Mouse (Mus musculus): ENCODE data around the gene Eps8. TPM values are rescaled to one million over a fixed set of nuclear protein-coding genes. Genes with fewer than 3 reads are reported as not detected.
"Not testable (repeated sequence)": the region's sequence is repeated elsewhere in the genome, so short reads cannot be mapped to it uniquely, and the experiment has no call there.

Gene Eps8
- polyA plus RNA-seq, 1 experiment from 2014 or later: 5.5 TPM

DNA sequence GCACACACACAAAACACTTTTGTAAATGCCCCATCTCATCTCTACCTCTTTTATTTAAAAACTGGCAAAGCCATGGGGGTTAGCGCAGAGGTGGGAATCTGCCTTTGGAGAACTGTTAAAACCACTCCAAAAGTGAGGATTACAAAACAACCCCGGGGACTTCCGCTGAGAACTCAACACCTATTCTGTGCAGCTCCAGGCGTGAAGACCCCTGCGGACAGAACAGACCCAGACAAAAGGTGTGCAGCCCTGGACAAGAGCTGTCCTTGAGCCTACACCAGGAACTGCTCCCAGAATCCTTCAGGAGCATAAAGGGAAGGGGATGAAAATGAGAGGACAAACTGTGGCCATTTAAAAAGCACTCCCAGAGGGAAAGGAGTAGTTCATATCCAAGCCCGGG is 159.4 kb downstream of the Eps8 start:
- 77% methylated on average over 6 of the region's 6 CpGs for WGBS
- Histone ChIP-seq H3K27ac (replicated peaks) (no peak overlapping the region), H3K4me1 (0 out of 2 replicates have a peak, but pooled peaks cover 6% of the 10 kb centered on the region), H3K9me3 (replicated peaks) (no peaks in the 10 kb centered on the region), H3K36me3 (no peaks in the 10 kb centered on the region), H3K4me3 (no peak overlapping the region), H3K27me3 (ENCODE audit: low read depth, poor library complexity, severe bottlenecking) (no peaks in the 10 kb centered on the region)
- no peak for DNase-seq (ENCODE audit: low spot score)

DNA sequence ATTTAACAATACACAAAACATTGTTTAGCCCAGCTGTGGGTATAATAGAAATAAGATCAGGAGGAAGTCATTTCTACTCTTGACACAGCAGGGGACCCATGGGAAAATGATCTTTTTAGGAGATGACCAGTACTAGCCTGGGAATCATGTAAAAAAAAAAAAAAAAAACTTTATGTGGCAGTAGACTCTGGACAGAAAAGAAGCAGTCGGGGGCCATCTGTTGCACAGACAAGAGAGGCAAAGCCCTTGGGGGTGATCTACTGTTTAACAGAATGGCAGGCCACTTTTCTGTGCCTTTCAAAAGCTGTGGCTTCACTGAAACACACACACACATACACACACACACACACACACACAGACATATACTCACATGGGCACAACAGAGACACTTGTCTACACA is 159.9 kb downstream of the Eps8 start:
- 0 out of 2 replicates have a peak, but pooled peaks cover 6% of the 10 kb centered on the region for H3K4me1 ChIP-seq
- WGBS: 93% methylated on average over 1 of the region's 1 CpGs
- no peak overlapping the region for H3K4me3 ChIP-seq
- H3K36me3 ChIP-seq: no peaks in the 10 kb centered on the region
- no peaks in the 10 kb centered on the region for H3K27me3 ChIP-seq (ENCODE audit: low read depth, poor library complexity, severe bottlenecking)
- no peak for DNase-seq (ENCODE audit: low spot score)
- no peaks in the 10 kb centered on the region for H3K9me3 ChIP-seq (replicated peaks)
- no peak overlapping the region for H3K27ac ChIP-seq (replicated peaks)

DNA sequence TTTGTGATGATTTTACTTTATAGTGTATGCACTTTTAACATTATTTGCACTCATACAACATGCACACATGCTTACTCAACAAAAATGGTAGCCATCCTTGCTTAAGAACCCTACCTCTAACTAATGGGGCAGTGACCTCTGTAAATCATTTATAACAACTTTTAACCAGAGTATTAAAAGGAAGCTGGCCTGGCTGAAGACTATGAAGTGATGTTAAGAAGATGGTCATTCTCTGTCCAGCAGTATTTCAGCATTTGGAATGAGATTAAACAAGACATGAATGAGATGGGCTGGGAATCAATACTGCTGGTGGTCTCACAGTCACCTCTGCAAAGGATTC is 160.6 kb downstream of the Eps8 start:
- Histone ChIP-seq H3K4me3 (no peak overlapping the region), H3K27me3 (ENCODE audit: low read depth, poor library complexity, severe bottlenecking) (no peaks in the 10 kb centered on the region), H3K4me1 (0 out of 2 replicates have a peak, but pooled peaks cover 6% of the 10 kb centered on the region), H3K27ac (replicated peaks) (no peak overlapping the region), H3K9me3 (replicated peaks) (no peaks in the 10 kb centered on the region), H3K36me3 (no peaks in the 10 kb centered on the region)
- no peak for DNase-seq (ENCODE audit: low spot score)

DNA sequence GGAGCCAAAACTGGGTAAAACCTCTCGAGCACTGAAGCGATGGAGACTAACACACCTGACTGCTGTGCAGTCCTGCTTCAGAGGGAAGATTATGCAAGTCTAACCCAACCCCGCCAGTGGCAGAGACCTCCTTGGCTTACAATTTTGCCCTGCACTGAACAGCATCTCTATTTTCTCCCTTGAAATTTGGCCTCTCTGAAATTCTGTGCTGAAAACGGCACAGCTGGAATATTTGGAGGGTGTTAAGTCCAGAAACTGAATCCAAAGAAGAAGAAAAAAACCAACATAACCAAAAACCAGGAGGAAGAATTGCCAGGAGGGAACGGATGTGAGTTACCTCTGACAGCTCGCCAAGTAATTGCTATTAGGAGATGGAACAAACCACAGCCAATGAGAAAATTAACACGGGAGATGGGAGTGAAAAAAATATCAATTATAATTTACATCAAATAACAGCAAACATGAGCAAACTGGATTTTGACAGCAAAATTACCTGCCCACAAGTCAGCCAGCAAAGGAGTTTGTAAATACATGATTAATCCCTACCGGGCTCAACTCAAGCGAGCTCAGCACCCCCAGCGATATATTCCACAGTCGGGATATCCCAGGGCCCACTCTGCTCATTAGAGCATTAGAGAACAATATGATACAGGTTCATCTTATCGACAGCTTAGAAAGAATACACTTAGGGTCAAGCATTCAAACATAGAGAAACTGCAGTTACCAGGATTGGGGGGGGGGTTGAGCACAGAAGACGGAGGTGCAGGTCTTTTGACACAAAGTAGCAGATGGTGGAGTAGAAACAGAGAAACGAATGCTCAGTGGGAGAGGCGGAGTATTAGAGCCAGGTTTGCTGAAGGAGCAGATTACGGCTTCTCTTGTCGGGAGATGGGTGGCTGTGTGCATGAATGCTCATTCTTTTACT is 161.2 kb downstream of the Eps8 start:
- H3K36me3 ChIP-seq: no peaks in the 10 kb centered on the region
- H3K27me3 ChIP-seq (ENCODE audit: low read depth, poor library complexity, severe bottlenecking): no peaks in the 10 kb centered on the region
- no peak for DNase-seq (ENCODE audit: low spot score)
- H3K4me3 ChIP-seq: no peak overlapping the region
- H3K9me3 ChIP-seq (replicated peaks): no peaks in the 10 kb centered on the region
- 88% methylated on average over 17 of the region's 17 CpGs for WGBS
- 0 out of 2 replicates have a peak, but pooled peaks cover 6% of the 10 kb centered on the region for H3K4me1 ChIP-seq
- no peak overlapping the region for H3K27ac ChIP-seq (replicated peaks)

DNA sequence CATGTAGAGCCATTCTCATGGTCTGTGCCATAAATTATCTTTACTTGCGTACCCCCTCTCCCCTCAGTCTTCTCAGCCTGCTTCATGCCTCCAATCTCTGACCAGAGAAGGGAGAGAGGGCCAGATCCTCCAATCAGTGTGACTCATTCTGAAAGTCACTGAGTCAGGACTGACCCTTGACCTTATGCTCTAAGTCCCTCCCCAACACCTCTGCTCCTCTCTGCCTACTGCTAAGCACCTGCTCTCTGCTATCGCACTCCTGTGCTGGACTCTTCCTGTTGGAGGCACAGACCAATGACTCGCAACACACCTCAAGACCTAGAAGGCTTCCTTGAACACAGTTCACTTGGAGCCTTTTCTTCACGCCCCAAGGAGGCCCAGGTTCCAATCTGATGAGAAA is 162.1 kb downstream of the Eps8 start:
- no peaks in the 10 kb centered on the region for H3K36me3 ChIP-seq
- H3K9me3 ChIP-seq (replicated peaks): no peaks in the 10 kb centered on the region
- DNase-seq (ENCODE audit: low spot score): no peak
- no peak overlapping the region for H3K27ac ChIP-seq (replicated peaks)
- 0 out of 2 replicates have a peak, but pooled peaks cover 6% of the 10 kb centered on the region for H3K4me1 ChIP-seq
- WGBS: 90% methylated on average over 4 of the region's 4 CpGs
- no peak overlapping the region for H3K4me3 ChIP-seq
- no peaks in the 10 kb centered on the region for H3K27me3 ChIP-seq (ENCODE audit: low read depth, poor library complexity, severe bottlenecking)

DNA sequence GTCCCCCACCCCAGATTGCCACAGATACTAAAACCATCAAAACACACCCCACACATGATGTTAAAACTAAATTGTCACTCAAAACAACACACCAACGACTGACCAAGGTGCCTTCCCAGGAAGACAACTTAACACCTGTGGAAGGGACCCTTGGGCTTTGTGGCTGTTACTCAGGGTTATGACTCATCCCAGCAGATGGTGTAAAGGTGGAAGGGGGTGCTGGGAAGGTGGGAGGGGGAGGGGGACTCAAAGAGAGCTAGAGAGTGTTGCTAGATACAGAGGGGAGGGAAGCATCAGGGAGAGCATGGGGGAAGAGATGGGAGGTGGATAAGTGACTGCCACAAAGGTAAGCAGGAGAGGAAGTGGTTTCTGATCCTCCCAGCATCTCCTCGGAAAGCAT is 163.0 kb downstream of the Eps8 start:
- DNase-seq (ENCODE audit: low spot score): no peak

DNA sequence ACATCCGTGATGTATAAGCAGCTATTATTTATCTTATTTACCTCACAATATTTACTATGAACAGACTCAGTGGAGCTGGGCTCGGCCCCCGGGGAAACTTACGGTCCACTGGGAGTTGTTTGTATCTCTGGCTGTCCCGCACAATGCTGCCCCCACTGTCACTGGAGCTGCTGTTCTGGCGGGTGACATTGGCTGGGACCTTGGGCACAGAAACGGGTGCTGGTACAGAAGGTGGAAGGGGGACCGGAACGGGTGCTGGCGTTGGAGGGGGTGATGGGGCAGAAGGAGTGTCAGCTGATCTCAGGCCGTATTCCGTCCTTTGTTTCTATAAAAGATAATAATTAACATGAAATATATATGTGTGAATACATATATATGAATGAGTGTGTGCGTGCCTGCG is 164.6 kb downstream of the Eps8 start:
- Histone ChIP-seq H3K36me3 (no peaks in the 10 kb centered on the region), H3K4me1 (peaks cover 6% of the 10 kb centered on the region; the same call in 1 of the 2 replicates), H3K27me3 (ENCODE audit: low read depth, poor library complexity, severe bottlenecking) (no peaks in the 10 kb centered on the region), H3K9me3 (replicated peaks) (no peaks in the 10 kb centered on the region), H3K4me3 (no peak overlapping the region), H3K27ac (replicated peaks) (no peak overlapping the region)
- DNase-seq (ENCODE audit: low spot score): no peak
- 90% methylated on average over 14 of the region's 14 CpGs for WGBS

More for the DNA sequence above, 163.0 kb downstream of the Eps8 start:
- Histone ChIP-seq H3K4me3 (no peak overlapping the region), H3K27me3 (ENCODE audit: low read depth, poor library complexity, severe bottlenecking) (no peaks in the 10 kb centered on the region), H3K36me3 (no peaks in the 10 kb centered on the region), H3K9me3 (replicated peaks) (no peaks in the 10 kb centered on the region), H3K4me1 (peaks cover 9% of the 10 kb centered on the region; the same call in 1 of the 2 replicates), H3K27ac (replicated peaks) (no peak overlapping the region)
- 82% methylated on average over 2 of the region's 2 CpGs for WGBS

DNA sequence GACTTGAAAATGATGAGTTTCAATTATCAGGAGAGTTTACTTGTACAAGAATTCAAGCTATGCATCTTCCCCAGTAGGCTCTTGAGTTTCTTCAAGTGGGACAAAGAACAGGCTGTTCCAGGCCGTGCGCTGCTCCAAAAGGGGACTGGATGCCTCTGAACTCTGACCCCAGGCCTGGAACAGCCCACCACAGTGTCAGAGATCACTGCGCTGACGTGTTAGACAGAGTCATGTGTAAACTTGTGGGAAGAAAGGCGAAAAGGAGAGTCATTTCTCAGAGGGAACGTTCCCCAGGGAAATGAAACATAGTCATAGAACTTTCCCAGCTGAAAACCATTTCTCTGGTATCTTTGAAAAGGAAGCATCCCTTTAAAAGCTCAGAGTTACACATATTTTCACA is 167.2 kb downstream of the Eps8 start:
- DNase-seq (ENCODE audit: low spot score): peak; percentile 29
- WGBS: 44% methylated on average over 6 of the region's 6 CpGs
- Histone ChIP-seq H3K4me3 (no peak overlapping the region), H3K27ac (replicated peaks) (no peak overlapping the region; the same call in 1 of the 2 replicates), H3K27me3 (ENCODE audit: low read depth, poor library complexity, severe bottlenecking) (no peaks in the 10 kb centered on the region), H3K36me3 (no peaks in the 10 kb centered on the region), H3K4me1 (peaks cover 8% of the 10 kb centered on the region; the same call in 1 of the 2 replicates), H3K9me3 (replicated peaks) (no peaks in the 10 kb centered on the region)

DNA sequence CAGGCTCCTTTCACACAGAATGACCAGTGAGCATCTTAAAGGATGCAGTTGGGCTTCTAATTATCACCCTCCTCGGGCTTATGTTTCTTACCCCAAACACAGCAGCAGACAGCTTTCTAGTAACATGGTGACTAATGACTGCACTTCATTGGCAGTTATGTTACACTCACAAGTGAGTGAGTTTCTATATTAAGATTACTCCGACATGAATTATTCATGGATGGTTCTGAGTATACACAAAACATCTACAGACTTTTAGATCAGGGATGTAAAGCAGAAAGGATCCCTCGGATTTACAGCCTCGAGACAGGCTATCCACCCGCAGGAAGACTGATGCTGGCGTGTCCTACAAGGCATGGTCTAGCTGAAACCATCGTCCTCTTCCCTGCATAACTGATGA is 171.8 kb downstream of the Eps8 start:
- peaks cover 8% of the 10 kb centered on the region; the same call in 1 of the 2 replicates for H3K4me1 ChIP-seq
- no peak overlapping the region for H3K27ac ChIP-seq (replicated peaks)
- DNase-seq (ENCODE audit: low spot score): no peak
- no peaks in the 10 kb centered on the region for H3K27me3 ChIP-seq (ENCODE audit: low read depth, poor library complexity, severe bottlenecking)
- 86% methylated on average over 7 of the region's 7 CpGs for whole genome bisulfite sequencing
- H3K9me3 ChIP-seq (replicated peaks): no peaks in the 10 kb centered on the region
- no peak overlapping the region for H3K4me3 ChIP-seq
- H3K36me3 ChIP-seq: no peaks in the 10 kb centered on the region

DNA sequence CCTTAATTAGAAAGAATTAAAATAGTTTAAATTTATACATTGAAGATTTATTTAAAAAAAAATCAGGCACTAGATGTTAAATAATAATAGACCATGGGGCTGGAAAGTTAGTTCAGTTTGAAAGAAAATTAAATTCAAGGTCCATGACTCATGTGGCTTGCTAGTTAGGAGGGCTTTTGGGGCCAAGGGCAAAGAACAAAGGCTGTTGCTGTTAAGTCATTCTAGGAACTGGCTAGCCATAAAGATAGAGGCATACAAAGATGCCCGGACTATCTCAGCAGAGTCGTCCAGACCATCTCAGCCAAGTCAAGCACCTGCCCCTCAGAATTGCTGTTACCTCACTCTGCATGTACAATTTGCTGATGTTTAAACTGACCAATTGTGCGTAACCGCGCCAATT is 179.0 kb downstream of the Eps8 start:
- peaks cover 16% of the 10 kb centered on the region for H3K4me1 ChIP-seq
- peaks cover 13% of the 10 kb centered on the region for H3K9me3 ChIP-seq (replicated peaks)
- not testable (repeated sequence) for H3K36me3 ChIP-seq; DNase-seq (ENCODE audit: low spot score); H3K27ac ChIP-seq (replicated peaks); H3K27me3 ChIP-seq (ENCODE audit: low read depth, poor library complexity, severe bottlenecking); H3K4me3 ChIP-seq
- 95% methylated on average over 5 of the region's 5 CpGs for WGBS

DNA sequence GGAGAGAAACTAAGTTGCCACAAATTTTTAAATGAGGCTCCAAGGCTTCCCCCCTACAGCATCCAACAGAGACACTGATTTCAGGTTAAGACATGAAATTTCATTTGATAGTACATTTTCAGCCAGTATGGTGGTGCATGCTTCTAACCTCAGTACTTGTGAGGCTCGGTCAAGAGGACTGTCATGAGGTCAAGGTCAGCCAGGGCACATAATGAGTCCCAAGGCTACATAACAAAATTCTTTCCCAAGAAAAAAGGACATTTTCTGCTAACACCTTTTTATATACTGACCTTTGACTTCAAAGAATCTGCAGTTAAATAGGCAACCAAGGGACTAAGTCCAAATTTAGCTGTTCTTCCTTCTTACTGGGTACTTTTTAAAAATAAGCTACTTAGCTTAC is 181.2 kb downstream of the Eps8 start:
- WGBS: 78% methylated on average over 1 of the region's 1 CpGs
- Histone ChIP-seq H3K27me3 (ENCODE audit: low read depth, poor library complexity, severe bottlenecking) (no peaks in the 10 kb centered on the region), H3K4me3 (no peak overlapping the region), H3K4me1 (peaks cover 18% of the 10 kb centered on the region), H3K27ac (replicated peaks) (no peak overlapping the region), H3K36me3 (peaks cover 6% of the 10 kb centered on the region; the same call in 1 of the 2 replicates), H3K9me3 (replicated peaks) (peaks cover 17% of the 10 kb centered on the region)
- DNase-seq (ENCODE audit: low spot score): no peak

DNA sequence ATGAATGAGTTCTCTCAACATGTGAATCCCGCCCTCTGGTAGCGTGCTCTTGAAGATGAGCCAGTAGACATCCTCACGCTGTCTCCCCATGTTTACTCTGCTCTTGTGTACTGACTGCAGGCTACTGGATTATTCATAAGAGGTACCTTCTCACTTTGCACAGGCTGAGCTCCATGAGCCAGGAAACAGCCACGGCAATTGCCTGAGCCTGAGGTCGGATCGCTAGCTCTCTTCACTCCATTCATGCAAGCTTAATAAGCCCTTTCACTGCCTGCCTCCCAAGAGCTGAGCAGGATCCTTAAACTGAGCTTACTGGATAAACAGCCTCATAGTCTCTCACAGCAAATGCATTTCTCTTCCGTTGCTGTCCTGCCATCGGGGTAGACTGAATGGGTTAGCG is 182.5 kb downstream of the Eps8 start:
- Histone ChIP-seq H3K27me3 (ENCODE audit: low read depth, poor library complexity, severe bottlenecking) (no peaks in the 10 kb centered on the region), H3K4me3 (no peak overlapping the region), H3K36me3 (peaks cover 6% of the 10 kb centered on the region; the same call in 1 of the 2 replicates), H3K27ac (replicated peaks) (no peak overlapping the region), H3K9me3 (replicated peaks) (peaks cover 17% of the 10 kb centered on the region), H3K4me1 (peaks cover 23% of the 10 kb centered on the region)
- WGBS: 75% methylated on average over 9 of the region's 9 CpGs
- no peak for DNase-seq (ENCODE audit: low spot score)

DNA sequence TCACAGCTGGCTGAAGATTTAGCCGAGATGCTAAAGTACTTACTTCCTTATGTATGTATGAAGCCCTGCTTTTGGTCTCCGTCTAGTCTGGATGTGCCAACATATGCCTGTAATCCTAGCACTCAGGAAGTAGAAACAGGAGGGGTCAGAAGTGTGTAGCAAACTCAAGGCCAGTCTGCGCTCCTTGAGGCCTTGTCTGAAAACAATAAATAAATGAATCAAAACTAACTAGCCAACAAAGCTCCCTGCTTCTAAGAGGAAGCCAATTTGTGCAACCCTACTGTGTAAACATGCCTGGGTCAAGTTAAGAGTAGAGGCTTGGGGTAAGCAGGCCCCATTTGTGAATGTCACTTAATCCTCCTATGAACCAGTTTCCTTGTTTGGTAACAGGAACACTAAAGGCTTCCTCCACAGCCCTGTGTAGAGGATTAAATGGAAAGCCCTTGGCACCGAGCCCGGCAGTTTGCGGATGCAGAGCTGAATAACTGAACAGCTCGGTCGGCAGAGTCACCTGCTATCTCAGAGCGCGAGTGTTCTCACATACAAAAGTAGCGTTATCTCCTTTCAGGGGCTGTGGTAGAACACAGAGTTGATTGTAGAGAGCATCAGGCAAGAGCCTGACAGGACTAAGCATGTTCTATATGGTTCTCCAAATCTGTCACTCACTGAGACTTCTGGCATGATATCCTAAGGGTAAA is 183.6 kb downstream of the Eps8 start:
- no peak for DNase-seq (ENCODE audit: low spot score)
- H3K4me1 ChIP-seq: peaks cover 23% of the 10 kb centered on the region
- H3K27ac ChIP-seq (replicated peaks): no peak overlapping the region; the same call in 1 of the 2 replicates
- 75% methylated on average over 11 of the region's 11 CpGs for WGBS
- no peaks in the 10 kb centered on the region for H3K36me3 ChIP-seq
- H3K4me3 ChIP-seq: no peak overlapping the region
- no peaks in the 10 kb centered on the region for H3K27me3 ChIP-seq (ENCODE audit: low read depth, poor library complexity, severe bottlenecking)
- peaks cover 8% of the 10 kb centered on the region; the same call in 1 of the 2 replicates for H3K9me3 ChIP-seq (replicated peaks)
